Mouse (Mus musculus) liver, adult 2 months (tissue): ENCODE results near the gene Sidt2.

Experiments used
- CTCF ChIP-seq: fragments of 200-500 bp; IDR thresholded peaks from 2 replicates; pipeline ENCODE4 v1.5.1; 2011; ENCODE audit warnings: low read depth, low read length, control low read depth
- POLR2A ChIP-seq: fragments of 200-500 bp; IDR thresholded peaks from 2 replicates; pipeline ENCODE4 v1.6.1; 2011; ENCODE audit warnings: low read length, control low read depth; ENCODE audit not compliant: insufficient read depth; ENCODE audit errors: extremely low read depth

GRCm38 (mm10) chr9:45942916-45943315 is 12.1 kb downstream of the Sidt2 start:
- TF ChIP-seq CTCF (no peak), POLR2A (no peak)
